Mouse (Mus musculus) forebrain, embryonic 11.5 days (tissue): ENCODE measurements around the gene Cpsf4. TPM values are rescaled to one million over a fixed set of nuclear protein-coding genes. Genes with fewer than 3 reads are reported as not detected.
"Not testable (repeated sequence)": the region's sequence is repeated elsewhere in the genome, so short reads cannot be mapped to it uniquely, and the experiment has no call there.

Experiments used
- ATAC-seq: fragments of 200-750 bp; cut with Nextera tagmentation; replicated peaks from 2 replicates; pipeline ENCODE4 v1.8.0; 2017; ENCODE audit warnings: moderate TSS enrichment; ENCODE audit not compliant: low FRiP score
- DNase-seq: peaks from one replicate; pipeline ENCODE4 v3.0.0-alpha.2; 2017; ENCODE audit warnings: low spot score
- H3K27ac ChIP-seq: fragments of 300-500 bp; sonication (generic); 2 replicates; pipeline ENCODE4 v1.5.1; 2014; ENCODE audit warnings: low read depth, low read length
- H3K27me3 ChIP-seq: fragments of 300-500 bp; sonication (generic); 2 replicates; pipeline ENCODE4 v1.6.1; 2014; ENCODE audit warnings: mild to moderate bottlenecking, low read length, mixed read lengths; ENCODE audit not compliant: control insufficient read depth, insufficient read depth
- H3K36me3 ChIP-seq: fragments of 300-500 bp; sonication (generic); 2 replicates; pipeline ENCODE4 v1.6.1; 2014; ENCODE audit warnings: mild to moderate bottlenecking, low read length, moderate library complexity, mixed read lengths; ENCODE audit not compliant: control insufficient read depth, insufficient read depth
- H3K4me1 ChIP-seq: fragments of 300-500 bp; sonication (generic); replicated peaks from 2 replicates; pipeline ENCODE4 v1.6.1; 2014; ENCODE audit warnings: low read length, mixed read lengths; ENCODE audit not compliant: control insufficient read depth, insufficient read depth
- H3K4me2 ChIP-seq: fragments of 300-500 bp; sonication (generic); 2 replicates; pipeline ENCODE4 v1.6.1; 2014; ENCODE audit warnings: low read depth, mild to moderate bottlenecking, low read length, moderate library complexity, mixed read lengths; ENCODE audit not compliant: severe bottlenecking
- H3K4me3 ChIP-seq: fragments of 300-500 bp; sonication (generic); 2 replicates; pipeline ENCODE4 v1.5.1; 2014; ENCODE audit warnings: low read depth, low read length
- H3K9ac ChIP-seq: fragments of 300-500 bp; sonication (generic); 2 replicates; pipeline ENCODE4 v1.6.1; 2014; ENCODE audit warnings: low read length
- H3K9me3 ChIP-seq: fragments of 300-500 bp; sonication (generic); 2 replicates; pipeline ENCODE4 v1.6.1; 2016; ENCODE audit warnings: low read length, mixed read lengths; ENCODE audit not compliant: control insufficient read depth
- WGBS: fragments of 180-500 bp; shearing (Covaris S2); extraction: QIAGEN DNeasy Blood & Tissue Kit; methylation state at CpG from one replicate; pipeline ENCODE4 v1.1.7; 2014; 5-methylcytosine and 5-hydroxymethylcytosine counted together
- polyA plus RNA-seq: library from polyadenylated mRNA; unstranded; fragments of >200 nt; fragmentation: Nextera tagmentation; extraction: Ambion mirVana; gene quantifications from 2 replicates; pipeline ENCODE4 v1.2.1, GENCODE M21; 2014

Cpsf4 gene
- polyA plus RNA-seq, 1 experiment from 2014 or later, result 59.0 TPM

GRCm38 (mm10) chr5:145218671-145219070, 51.7 kb downstream of the Cpsf4 start:
- no peak for DNase-seq
- Histone ChIP-seq H3K4me1 (no peaks in the 10 kb centered on the region), H3K36me3 (peaks cover 15% of the 10 kb centered on the region), H3K4me3 (no peak overlapping the region), H3K4me2 (no peak overlapping the region), H3K27me3 (no peaks in the 10 kb centered on the region), H3K27ac (no peak overlapping the region), H3K9me3 (no peaks in the 10 kb centered on the region), H3K9ac (no peak overlapping the region)
- 97% methylated on average over 20 of the region's 20 CpGs for WGBS
- no peak for ATAC-seq

DNA sequence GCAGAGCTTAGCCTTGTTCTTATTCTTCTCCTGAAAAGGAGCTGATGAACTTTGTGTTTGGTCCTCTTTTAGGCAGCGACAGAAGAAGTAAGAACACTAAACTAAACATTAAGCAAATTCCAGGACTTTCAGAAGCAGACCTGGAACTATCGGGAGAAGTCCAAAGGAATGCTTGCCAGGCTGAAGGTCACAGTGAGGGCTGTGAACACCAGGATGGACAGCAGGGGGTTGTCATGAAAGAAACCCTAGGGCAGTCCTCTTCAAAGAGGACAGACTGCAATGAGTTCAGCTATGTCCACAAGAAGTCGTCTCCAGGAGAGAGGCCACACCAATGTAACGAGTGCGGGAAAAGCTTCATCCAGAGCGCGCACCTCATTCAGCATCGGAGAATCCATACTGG, 53.0 kb downstream of the Cpsf4 start:
- Histone ChIP-seq H3K27me3 (no peaks in the 10 kb centered on the region), H3K4me1 (no peaks in the 10 kb centered on the region), H3K27ac (no peak overlapping the region), H3K9me3 (no peaks in the 10 kb centered on the region), H3K4me2 (no peak overlapping the region), H3K9ac (no peak overlapping the region), H3K4me3 (no peak overlapping the region), H3K36me3 (peaks cover 15% of the 10 kb centered on the region)
- 95% methylated on average over 8 of the region's 8 CpGs for WGBS
- no peak for DNase-seq
- no peak for ATAC-seq

DNA sequence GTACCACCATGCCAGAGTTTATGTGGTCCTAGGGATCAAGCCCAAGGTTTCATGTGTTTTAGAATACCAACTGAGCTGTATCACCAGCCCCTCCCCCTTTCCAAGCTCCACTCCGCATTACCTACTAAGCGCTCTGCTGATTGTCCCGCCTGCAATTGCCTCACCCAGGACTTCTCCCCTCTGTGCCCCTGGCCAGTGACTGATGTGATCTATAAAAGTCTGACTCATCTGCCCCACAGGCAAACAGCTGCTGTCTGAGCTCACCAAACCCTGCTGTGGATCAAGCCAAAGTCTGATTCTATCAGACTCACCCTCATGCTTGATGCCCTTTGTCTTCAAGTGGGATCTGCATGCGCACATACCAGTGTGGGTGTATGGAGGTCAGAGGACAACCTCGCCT, 55.8 kb downstream of the Cpsf4 start:
- Histone ChIP-seq H3K4me1 (no peaks in the 10 kb centered on the region), H3K36me3 (peaks cover 15% of the 10 kb centered on the region), H3K9me3 (no peaks in the 10 kb centered on the region), H3K9ac (no peak overlapping the region), H3K27ac (no peak overlapping the region), H3K4me2 (no peak overlapping the region), H3K4me3 (no peak overlapping the region), H3K27me3 (no peaks in the 10 kb centered on the region)
- no peak for ATAC-seq
- DNase-seq, result no peak
- 87% methylated on average over 5 of the region's 5 CpGs for WGBS

- no peak overlapping the region for H3K27ac ChIP-seq
- H3K9ac ChIP-seq, result no peak overlapping the region
- H3K4me3 ChIP-seq, result no peak overlapping the region
- H3K9me3 ChIP-seq, result no peaks in the 10 kb centered on the region
- no peak overlapping the region for H3K4me2 ChIP-seq
- WGBS, result 85% methylated on average over 12 of the region's 12 CpGs
- no peaks in the 10 kb centered on the region for H3K4me1 ChIP-seq
- H3K27me3 ChIP-seq, result no peaks in the 10 kb centered on the region
- DNase-seq (no peak), ATAC-seq (no peak)
- H3K36me3 ChIP-seq, result peaks cover 15% of the 10 kb centered on the region
These were observed 56.4 kb downstream of the Cpsf4 start for GRCm38 (mm10) chr5:145223395-145223794.

GRCm38 (mm10) chr5:145226453-145226852, 59.4 kb downstream of the Cpsf4 start:
- DNase-seq (no peak), ATAC-seq (no peak)
- Histone ChIP-seq H3K4me1 (no peaks in the 10 kb centered on the region), H3K4me2 (no peak overlapping the region), H3K36me3 (no peaks in the 10 kb centered on the region; the same call in 1 of the 2 replicates), H3K9ac (no peak overlapping the region), H3K4me3 (no peak overlapping the region), H3K27ac (no peak overlapping the region), H3K27me3 (no peaks in the 10 kb centered on the region), H3K9me3 (no peaks in the 10 kb centered on the region)
- WGBS, result 64% methylated on average over 2 of the region's 2 CpGs

- H3K4me2 ChIP-seq, H3K4me1 ChIP-seq, H3K36me3 ChIP-seq, ATAC-seq, H3K9ac ChIP-seq, H3K27me3 ChIP-seq, H3K4me3 ChIP-seq, H3K9me3 ChIP-seq, H3K27ac ChIP-seq, DNase-seq: not testable (repeated sequence)
- 83% methylated on average over 6 of the region's 6 CpGs for WGBS
These were observed 62.3 kb downstream of the Cpsf4 start for GRCm38 (mm10) chr5:145229283-145229682.

GRCm38 (mm10) chr5:145230641-145231040, 63.6 kb downstream of the Cpsf4 start:
- DNase-seq (no peak), ATAC-seq (no peak)
- 85% methylated on average over 4 of the region's 4 CpGs for WGBS
- peaks cover 2% of the 10 kb centered on the region; the same call in 1 of the 2 replicates for H3K4me1 ChIP-seq
- no peak overlapping the region for H3K4me3 ChIP-seq
- H3K9ac ChIP-seq, result no peak overlapping the region; the same call in 1 of the 2 replicates
- no peaks in the 10 kb centered on the region for H3K9me3 ChIP-seq
- H3K4me2 ChIP-seq, result peak overlapping the region; percentile 80; the same call in 1 of the 2 replicates
- peaks cover 2% of the 10 kb centered on the region; the same call in 1 of the 2 replicates for H3K36me3 ChIP-seq
- H3K27ac ChIP-seq, result no peak overlapping the region
- no peaks in the 10 kb centered on the region for H3K27me3 ChIP-seq

GRCm38 (mm10) chr5:145231367-145231871, 64.4 kb downstream of the Cpsf4 start, which contains the start of gene Zfp655:
Gene Zfp655 (plus strand): TSS chr5:145231715.
- ATAC-seq, result peak; percentile 99
- peak within 1 kb of the TSS; percentile 69 for H3K9ac ChIP-seq

More at GRCm38 (mm10) chr5:145231367-145231871, 64.4 kb downstream of the Cpsf4 start, which contains the start of gene Zfp655:
- Histone ChIP-seq H3K27me3 (no peaks in the 10 kb centered on the region), H3K4me1 (peaks cover 2% of the 10 kb centered on the region; the same call in 1 of the 2 replicates), H3K36me3 (peaks cover 2% of the 10 kb centered on the region; the same call in 1 of the 2 replicates), H3K4me3 (peak within 1 kb of the TSS; percentile 66), H3K4me2 (peak within 1 kb of the TSS; percentile 80), H3K27ac (0 out of 2 replicates have a peak within 1 kb of the TSS, but pooled peaks have one; percentile 55), H3K9me3 (no peaks in the 10 kb centered on the region)
- peak; percentile 96 for DNase-seq
- under 1% methylated on average over 40 of the region's 42 CpGs for WGBS
